Mouse (Mus musculus) spleen, postnatal 0 days (tissue): ENCODE data around the gene Zfp94. TPM values are rescaled to one million over a fixed set of nuclear protein-coding genes. Genes with fewer than 3 reads are reported as not detected.

ENCODE experiments used
- polyA plus RNA-seq: library from polyadenylated mRNA; unstranded; fragments of >200 nt; fragmentation: Nextera tagmentation; extraction: Ambion mirVana; gene quantifications from 2 replicates; pipeline ENCODE4 v1.2.1, GENCODE M21; 2015

Zfp94 gene
- 3.8 and 5.0 TPM in 2 replicates for polyA plus RNA-seq

DNA sequence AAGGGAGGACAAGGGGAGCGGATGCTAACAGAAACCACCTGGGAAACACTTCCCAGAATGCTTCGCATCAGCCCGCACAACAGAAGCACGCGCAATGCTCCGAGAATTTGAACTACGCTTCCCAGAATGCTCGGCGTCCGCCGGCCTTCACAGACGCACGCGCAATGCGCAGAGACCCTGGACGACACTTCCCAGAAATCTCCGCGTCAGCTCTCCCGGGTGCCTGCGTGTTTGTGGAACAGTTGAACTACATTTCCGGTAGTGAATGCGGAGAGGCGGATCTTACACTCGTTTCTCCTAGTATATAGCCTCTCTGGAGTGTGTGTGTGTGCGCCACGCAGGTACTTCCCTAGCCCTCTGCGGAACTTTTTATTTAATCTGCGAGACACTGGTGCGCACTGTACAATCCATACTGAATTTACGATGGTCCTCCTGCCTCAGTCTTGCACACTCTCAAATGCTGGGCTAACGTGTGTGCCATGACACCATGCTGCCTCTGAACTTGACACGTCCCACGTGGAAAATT, at the start of gene Zfp94:
Zfp94 (minus strand) TSS at position 100 of the 526 bp plus-strand sequence.

DNA sequence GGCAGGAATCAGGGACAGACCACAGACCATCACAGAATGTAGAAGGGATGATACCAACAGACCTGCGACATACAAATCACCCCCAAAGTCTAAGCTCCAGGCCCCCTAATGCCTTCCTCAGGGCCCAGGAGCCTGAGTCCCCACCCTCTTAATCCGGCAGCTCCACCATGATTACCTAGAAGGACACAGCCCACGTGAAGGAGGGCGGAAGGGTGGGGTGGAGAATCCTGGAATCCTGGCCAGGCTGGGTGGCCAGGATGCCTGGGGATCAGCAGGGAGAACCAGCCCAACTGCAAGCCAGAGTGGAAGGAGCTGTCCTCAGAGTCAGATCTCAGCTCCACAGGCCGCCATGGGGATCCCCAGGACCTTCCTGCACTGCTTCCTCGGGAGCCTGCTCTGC, 32.4 kb upstream of the Zfp94 start, which contains the start of gene Lypd5:
Lypd5 (plus strand) TSS at position 301 of the 400 bp plus-strand sequence.

DNA sequence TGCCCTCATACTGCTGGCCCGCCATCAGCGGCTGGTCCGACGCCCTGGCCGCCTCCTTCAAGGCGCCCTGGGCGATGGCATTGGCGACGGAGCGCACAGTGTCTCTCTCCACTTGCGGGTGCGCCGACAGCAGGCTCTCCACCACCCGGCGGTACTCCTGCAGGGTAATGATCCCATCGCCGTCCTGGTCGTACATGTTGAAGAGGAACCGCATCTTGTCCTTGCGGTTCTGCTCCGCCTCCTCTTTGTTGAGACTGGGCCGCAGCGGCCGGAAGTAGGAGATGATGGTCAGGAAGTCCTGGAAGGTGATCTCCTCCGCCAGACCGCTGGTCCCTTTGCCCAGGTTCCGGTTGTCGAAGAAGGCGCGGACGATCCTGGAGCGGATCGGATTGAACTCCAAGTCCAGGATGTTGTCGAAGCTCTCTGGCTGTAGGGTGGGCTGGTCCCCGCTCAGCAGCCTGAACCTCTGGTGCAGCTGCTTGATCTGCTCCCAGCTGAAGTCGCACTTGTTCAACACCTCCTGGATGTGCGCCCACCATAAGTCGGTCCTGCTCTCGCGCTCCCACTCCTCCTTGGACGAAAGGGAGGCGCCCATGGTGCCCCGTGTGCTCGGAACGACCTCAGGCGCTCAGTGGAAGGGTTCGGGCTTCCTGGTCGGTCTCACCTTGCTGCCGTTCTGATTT, 17.0 kb upstream of the Zfp94 start, which contains the start of gene Tescl:
Tescl (minus strand) TSS at position 633 of the 683 bp plus-strand sequence.

DNA sequence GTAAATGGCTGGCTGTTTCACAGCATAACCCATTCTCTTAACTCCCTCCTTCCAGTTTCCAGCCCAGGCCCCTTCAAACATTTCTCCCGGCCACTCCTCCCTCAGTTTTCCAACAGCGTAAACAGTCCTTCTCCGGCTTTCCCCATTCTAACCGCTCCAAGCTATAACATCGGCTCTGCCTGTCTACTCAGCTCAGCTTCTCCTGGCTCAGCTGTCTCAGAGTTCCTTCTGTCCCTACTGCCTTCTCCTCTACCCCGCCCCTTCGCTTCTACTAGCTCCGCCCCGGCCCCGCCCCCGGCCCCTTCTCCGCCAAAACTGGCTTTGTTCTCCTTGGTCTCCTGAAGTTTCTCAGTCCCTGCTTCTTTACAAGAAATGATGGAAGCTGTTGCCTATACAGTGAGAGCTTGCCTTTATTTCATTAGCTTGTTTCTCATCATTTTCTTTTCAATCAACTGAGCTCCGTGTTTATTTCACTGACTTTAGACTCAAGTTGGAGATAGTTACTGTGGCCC, 15.6 kb downstream of the Zfp94 start, which contains the start of gene Zfp61:
Zfp61 (minus strand) TSS at position 462 of the 512 bp plus-strand sequence.

DNA sequence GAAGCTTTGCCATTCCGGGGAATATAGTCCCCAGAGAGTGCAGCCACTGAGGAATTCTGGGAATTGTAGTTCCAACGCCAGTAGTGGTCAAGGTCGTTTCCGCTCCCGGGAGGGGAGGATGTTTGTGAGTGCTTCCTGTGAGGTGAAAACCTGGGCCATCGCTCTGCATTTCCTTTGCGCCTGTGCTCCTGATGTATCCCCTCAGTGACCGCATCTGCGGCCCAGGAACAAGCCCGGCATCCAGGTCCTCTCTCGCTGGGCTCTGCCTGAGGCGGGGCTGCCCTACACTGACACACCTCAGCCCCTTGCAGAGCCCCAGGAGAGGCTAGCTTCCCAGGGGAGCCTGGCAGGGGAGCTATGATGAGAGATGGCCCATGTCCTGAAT, 46.2 kb downstream of the Zfp94 start, which contains the start of gene Zfp93:
Zfp93 (plus strand) TSS at position 133 of the 385 bp plus-strand sequence.

DNA sequence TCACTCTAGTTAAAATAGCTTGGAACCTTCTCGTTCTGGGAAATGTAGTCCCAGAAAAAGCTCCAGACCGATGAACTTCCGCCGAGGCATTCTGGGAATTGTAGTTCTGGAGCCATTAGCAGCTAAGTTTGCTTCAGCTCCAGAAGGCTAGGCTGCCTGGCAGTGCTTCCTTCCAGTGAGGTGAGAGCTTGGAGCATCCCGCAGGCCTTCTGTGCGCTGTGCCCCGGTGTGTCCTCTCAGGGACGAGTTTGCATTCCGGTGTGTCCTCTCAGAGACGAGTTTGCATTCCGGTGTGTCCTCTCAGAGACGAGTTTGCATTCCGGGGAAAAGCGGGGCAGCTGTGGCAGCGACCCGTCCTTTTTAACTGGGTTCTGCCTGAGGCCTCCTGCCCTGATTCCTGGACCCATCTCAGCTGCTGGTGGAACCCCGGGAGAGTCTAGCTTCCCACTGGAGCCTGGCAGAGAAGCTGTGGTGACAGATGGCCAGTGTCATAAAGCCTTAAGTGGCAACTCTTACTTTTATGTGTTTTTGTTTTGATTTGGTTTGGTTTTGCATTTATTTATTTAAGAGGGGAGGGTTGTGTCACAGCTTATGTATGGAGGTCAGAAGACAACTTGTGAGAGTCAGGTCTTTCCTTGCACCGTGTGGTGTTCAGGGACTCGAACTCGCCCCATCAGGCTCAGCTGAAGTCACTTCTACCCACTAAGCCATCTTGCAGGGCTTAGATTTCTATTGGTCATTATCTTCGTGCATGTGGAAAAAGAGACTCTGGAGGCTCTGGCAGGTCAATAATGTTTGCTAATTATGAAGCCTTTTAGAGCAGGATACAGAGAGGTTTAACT, 61.6 kb downstream of the Zfp94 start, which contains the start of gene Zfp108:
Zfp108 (plus strand) TSS at position 162 of the 842 bp plus-strand sequence.

Other genes with a start within 250 kb of the Zfp94 start
- 9.6 and 10.4 TPM in 2 replicates for gene Zfp180, start 234.7 kb downstream of the Zfp94 start, polyA plus RNA-seq
- gene Zfp112, start 204.4 kb downstream of the Zfp94 start, polyA plus RNA-seq, result 1.8 TPM in 2 replicates
- 5.1 and 6.2 TPM in 2 replicates for gene Zfp235, start 182.5 kb downstream of the Zfp94 start, polyA plus RNA-seq
- gene Zfp114, start 141.6 kb downstream of the Zfp94 start, polyA plus RNA-seq, result 0.67 and 0.76 TPM in 2 replicates
- 1.8 and 2.0 TPM in 2 replicates for gene Zfp111, start 105.2 kb downstream of the Zfp94 start, polyA plus RNA-seq
- 0.84 and 0.97 TPM in 2 replicates for gene Zfp109, start 79.1 kb downstream of the Zfp94 start, polyA plus RNA-seq
- 0.54 and 0.76 TPM in 2 replicates for gene Zfp108, start 61.9 kb downstream of the Zfp94 start, polyA plus RNA-seq
- gene Zfp93, start 46.2 kb downstream of the Zfp94 start, polyA plus RNA-seq, result 1.5 and 1.6 TPM in 2 replicates
- gene Zfp61, start 15.4 kb downstream of the Zfp94 start, polyA plus RNA-seq, result 7.3 and 9.7 TPM in 2 replicates
- gene Tescl, start 17.3 kb upstream of the Zfp94 start, polyA plus RNA-seq, result not detected in 2 replicates
- gene Lypd5, start 32.5 kb upstream of the Zfp94 start, polyA plus RNA-seq, result 0.08 TPM in 1 of 2 replicates, not detected in the other
- 122 and 131 TPM in 2 replicates for gene Kcnn4, start 53.6 kb upstream of the Zfp94 start, polyA plus RNA-seq
- gene Smg9, start 83.0 kb upstream of the Zfp94 start, polyA plus RNA-seq, result 24.6 and 25.3 TPM in 2 replicates
- 0.29 and 0.42 TPM in 2 replicates for gene Irgc1, start 135.6 kb upstream of the Zfp94 start, polyA plus RNA-seq
- 26.4 and 31.6 TPM in 2 replicates for gene Plaur, start 145.8 kb upstream of the Zfp94 start, polyA plus RNA-seq
- 5.3 and 6.6 TPM in 2 replicates for gene Cadm4, start 165.4 kb upstream of the Zfp94 start, polyA plus RNA-seq
- gene Zfp428, start 190.3 kb upstream of the Zfp94 start, polyA plus RNA-seq, result 6.1 and 9.6 TPM in 2 replicates
- gene AC161166.1, start 195.8 kb upstream of the Zfp94 start, polyA plus RNA-seq, result 0.11 TPM in 1 of 2 replicates, not detected in the other
- 1.5 and 2.0 TPM in 2 replicates for gene Irgq, start 214.0 kb upstream of the Zfp94 start, polyA plus RNA-seq
- gene Pinlyp, start 229.5 kb upstream of the Zfp94 start, polyA plus RNA-seq, result 0.21 TPM in 1 of 2 replicates, not detected in the other
- gene Xrcc1, start 229.6 kb upstream of the Zfp94 start, polyA plus RNA-seq, result 40.3 and 40.4 TPM in 2 replicates